Mouse (Mus musculus): ENCODE measurements around the gene Wnt1.

Wnt1 gene

GRCm38 (mm10) chr15:98837006-98837742 is 47.5 kb downstream of the Wnt1 start:
- no peak for DNase-seq (ENCODE audit: low spot score)

DNA sequence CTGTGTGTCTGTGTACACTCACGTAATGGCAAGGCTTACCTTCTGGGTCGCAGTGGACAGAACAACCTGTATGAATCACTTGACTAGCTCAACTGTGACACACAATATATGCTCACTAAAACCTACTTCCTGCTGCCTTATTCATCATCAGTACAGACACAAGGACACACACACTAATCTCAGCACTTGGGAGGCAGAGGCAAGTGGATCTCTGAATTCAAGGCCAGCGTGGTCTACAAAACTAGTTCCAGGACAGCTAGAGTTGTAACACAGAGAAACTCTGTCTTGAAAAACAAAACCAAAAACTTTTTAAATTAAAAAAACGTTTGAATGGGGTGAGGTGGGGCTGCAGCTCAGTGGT is 48.1 kb downstream of the Wnt1 start:
- DNase-seq (ENCODE audit: low spot score), result no peak

GRCm38 (mm10) chr15:98839161-98839560 is 49.5 kb downstream of the Wnt1 start:
- DNase-seq (ENCODE audit: low spot score), result no peak

- DNase-seq (ENCODE audit: low spot score), result no peak
These were observed 50.3 kb downstream of the Wnt1 start for GRCm38 (mm10) chr15:98839671-98840585.
